Mouse (Mus musculus) testis, postnatal 14 days (tissue): ENCODE measurements around the gene Arhgap15.

Source experiments
- DNase-seq: peaks from one replicate; pipeline ENCODE4 v3.0.0; 2021; ENCODE audit warnings: low spot score

The Arhgap15 gene

GRCm38 (mm10) chr2:44190749-44191148 is 442.1 kb downstream of the Arhgap15 start:
- DNase-seq: no peak

DNA sequence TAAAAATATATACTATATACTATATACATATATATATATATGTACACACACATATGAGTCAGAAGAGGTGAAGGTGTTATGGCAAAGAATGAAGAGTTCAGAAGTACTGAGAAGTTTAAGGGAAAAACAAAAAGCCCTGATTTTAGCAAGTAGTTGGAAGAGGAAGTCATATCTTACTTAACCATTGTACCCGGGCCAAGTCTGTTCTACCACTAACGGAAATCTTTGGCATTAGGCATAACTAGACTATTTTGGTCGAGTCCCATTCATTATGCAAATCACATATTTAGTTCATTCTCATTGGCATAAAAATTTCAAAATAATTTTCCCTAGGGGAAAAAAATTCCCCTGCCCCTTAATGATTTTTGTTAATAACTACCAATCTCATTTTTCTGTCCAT is 443.4 kb downstream of the Arhgap15 start:
- DNase-seq: no peak

GRCm38 (mm10) chr2:44215506-44215905 is 466.9 kb downstream of the Arhgap15 start:
- DNase-seq: no peak

- DNase-seq: no peak
Observed at GRCm38 (mm10) chr2:44217811-44218210, 469.2 kb downstream of the Arhgap15 start.

DNA sequence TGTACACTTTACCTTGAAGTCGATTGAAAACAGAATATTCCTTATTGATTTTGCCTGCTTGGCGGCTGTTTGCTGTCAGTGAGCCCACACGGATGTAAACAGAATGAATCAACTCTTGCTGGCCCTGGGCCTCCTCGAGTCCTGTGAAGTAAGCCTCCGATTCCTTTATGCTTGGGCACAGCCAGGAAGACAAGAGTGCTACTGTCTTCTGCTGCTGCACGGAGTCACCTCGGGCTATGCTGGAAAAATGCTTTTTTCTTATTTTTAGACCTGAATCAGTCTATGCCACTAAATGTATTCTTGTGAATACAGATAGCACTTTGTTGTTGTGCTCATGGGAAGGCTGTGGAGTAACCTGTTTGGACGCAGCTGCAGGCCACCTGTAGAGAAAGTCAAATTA is 469.7 kb downstream of the Arhgap15 start:
- no peak for DNase-seq

DNA sequence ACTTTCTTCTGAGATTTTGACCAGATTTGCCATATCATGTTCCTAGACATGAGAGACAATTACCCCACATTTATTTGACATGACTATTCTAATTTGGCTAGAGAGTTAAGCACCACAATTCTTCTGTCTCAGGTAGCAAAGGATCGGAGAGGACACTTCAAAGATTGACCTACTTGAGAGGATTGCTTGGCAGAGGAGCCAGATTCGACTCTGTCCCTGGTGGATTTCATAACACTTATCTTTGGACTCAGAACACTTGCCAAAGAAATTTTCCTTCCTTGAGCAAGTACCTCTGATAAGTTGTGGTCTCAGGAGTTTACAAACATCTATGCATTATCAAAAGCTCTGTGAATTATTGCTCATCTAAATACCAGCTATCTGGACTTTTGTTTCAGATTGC is 473.1 kb downstream of the Arhgap15 start:
- no peak for DNase-seq

- peak; percentile 8 for DNase-seq
Observed at GRCm38 (mm10) chr2:44222176-44222753, 473.6 kb downstream of the Arhgap15 start.

GRCm38 (mm10) chr2:44234856-44235255 is 486.2 kb downstream of the Arhgap15 start:
- DNase-seq: no peak

- no peak for DNase-seq
Observed at GRCm38 (mm10) chr2:44241657-44242454, 493.2 kb downstream of the Arhgap15 start.

DNA sequence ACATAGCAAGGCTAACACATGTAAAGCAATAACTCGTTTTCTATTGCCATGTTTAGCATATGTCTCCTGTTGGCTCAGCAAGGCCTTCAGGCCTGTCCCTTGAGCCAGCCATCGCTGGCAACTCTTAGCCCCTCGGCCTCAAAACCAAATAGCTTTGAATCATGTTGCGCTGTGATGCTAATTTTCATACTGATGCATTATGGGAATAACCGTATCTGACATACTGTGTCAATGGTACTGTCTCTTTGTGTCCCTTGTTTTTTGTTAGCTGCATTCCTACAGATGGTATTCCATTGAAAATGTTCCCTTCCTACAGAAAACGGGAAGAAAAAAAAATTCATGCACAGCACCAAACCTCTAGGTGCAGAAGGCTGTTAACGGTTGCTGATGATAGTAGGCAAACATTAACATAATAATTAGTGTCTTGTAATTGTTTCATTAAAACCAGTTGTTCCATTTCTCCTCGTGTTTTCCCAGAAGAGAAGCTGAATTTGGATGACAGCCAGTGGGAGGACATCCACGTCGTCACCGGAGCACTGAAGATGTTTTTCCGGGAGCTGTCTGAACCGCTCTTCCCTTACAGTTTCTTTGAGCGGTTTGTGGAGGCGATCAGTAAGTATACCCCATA is 494.1 kb downstream of the Arhgap15 start:
- no peak for DNase-seq

GRCm38 (mm10) chr2:44255343-44255742 is 506.7 kb downstream of the Arhgap15 start:
- no peak for DNase-seq

GRCm38 (mm10) chr2:44257946-44258345 is 509.3 kb downstream of the Arhgap15 start:
- DNase-seq: no peak

GRCm38 (mm10) chr2:44271455-44272346 is 523.1 kb downstream of the Arhgap15 start:
- DNase-seq: no peak

DNA sequence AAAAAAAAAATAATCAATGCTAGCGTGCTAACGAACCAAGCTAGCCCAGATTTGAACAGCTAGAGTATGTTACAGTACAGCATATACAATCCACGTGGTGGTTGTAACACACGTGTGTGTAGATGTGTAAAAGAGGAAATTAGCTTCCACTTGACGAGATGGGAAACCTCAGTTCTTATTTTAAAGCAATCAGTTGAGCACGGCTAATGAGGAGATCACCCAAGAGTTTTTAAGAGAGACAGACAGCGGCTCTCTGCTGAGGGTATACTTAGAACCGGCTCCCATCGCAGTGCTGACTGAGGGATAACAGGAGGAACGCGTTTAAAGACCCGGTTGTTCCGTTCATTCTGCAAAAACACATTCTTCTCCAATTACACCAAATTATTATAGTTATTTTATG is 524.0 kb downstream of the Arhgap15 start:
- DNase-seq: no peak

- DNase-seq: no peak
Observed at GRCm38 (mm10) chr2:44274425-44274824, 525.8 kb downstream of the Arhgap15 start.

- DNase-seq: no peak
Observed at GRCm38 (mm10) chr2:44286181-44286719, 537.6 kb downstream of the Arhgap15 start.

- no peak for DNase-seq
Observed at GRCm38 (mm10) chr2:44299156-44299555, 550.5 kb downstream of the Arhgap15 start.

GRCm38 (mm10) chr2:44299909-44300308 is 551.3 kb downstream of the Arhgap15 start:
- DNase-seq: no peak

DNA sequence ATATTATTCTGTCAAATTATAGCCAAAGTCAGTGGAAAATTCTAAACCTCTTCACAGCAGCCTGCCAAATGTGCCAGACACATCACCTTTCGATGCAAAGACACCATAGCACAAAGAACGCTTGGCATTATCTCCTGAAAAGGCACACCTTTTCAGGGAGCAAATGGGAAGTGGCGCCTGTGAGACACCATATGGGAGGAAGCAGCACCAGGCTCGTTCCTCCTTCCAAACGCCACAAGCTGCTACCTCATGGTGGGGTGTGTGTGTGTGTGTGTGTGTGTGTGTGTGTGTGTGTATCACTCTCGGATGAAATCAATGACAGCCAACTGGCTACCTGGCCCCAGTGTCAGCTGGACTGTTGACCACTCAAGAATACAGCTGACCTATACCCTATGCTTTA is 551.8 kb downstream of the Arhgap15 start:
- DNase-seq: no peak

DNA sequence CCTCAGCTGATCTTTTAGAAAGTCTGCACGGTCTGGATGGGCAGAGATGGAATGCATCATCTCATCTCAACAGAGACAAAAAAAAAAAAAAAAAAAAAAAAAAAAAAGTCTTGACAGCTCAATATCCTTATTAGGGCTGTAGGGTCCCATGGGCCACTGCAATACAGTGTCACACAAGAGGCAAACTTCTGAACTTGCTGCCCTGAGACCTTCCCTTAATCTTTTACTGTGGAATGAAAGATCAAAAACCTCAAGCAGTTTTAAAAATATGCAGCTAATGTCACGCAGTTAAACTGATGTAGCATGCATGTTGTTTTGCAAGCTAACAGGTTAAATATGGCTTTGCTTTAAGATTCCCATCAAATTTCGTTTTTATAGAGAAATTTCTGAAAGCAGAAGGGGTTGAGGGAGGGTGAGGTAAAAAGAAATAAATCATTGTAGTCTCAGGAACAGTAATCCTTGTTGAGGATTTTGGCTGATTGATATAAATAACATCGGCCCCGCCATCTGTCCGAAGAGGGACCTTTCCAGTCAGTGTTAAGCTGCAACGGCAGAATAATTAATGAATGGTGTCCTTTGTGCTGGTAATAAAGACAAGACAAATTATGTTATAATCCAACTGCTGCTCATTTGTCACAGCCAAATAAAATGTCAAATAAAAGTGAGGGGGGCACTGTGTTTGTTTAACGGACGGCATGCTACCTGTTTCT is 555.8 kb downstream of the Arhgap15 start:
- no peak for DNase-seq
